Mouse (Mus musculus) adrenal gland, postnatal 25 days (tissue): ENCODE measurements around the gene Vmn1r61. TPM values are rescaled to one million over a fixed set of nuclear protein-coding genes. Genes with fewer than 3 reads are reported as not detected.

Source experiments
- DNase-seq: peaks from one replicate; pipeline ENCODE4 v3.0.0; 2021; ENCODE audit warnings: mixed read lengths
- long read RNA-seq: library from polyadenylated mRNA; stranded (forward); transcript quantifications from one replicate; pipeline ENCODE4 v2.0.0, GENCODE M21; 2021
- total RNA-seq: library from RNA; stranded (reverse); gene quantifications from 2 replicates; pipeline ENCODE4 v1.2.3, GENCODE M21; 2021

Gene Vmn1r61
- total RNA-seq = not detected in 2 replicates
- long read RNA-seq = 0 reads

DNA sequence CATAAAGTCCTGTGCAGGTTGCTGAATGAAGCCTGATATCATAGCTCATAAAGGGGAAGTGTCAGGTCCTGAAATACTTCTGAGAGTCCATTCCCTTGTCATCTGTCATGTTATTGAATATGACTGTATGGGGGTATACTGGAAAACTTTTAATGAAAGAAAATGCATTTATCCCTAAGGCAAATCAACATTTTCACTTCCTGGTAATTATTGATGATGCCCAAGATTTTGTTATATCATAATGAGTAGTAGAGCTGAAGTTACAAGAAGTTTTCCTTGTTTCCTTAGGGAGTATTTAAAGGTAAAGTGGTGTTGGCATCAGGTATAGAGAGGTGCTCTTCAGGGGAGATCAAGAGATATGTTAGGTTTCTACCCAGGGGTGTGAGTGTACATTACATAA, at the start of gene Vmn1r61:
TSS of gene Vmn1r61 (minus strand) at position 101 of the 400 bp plus-strand sequence.
- DNase-seq = no peak

Other genes starting within 250 kb of the Vmn1r61 start
- gene Vmn1r58, start 199.9 kb downstream of the Vmn1r61 start, total RNA-seq = not detected in 2 replicates
- not detected in 2 replicates for gene Vmn1r59, start 156.5 kb downstream of the Vmn1r61 start, total RNA-seq
- gene Vmn2r28, start 119.3 kb downstream of the Vmn1r61 start, total RNA-seq = not detected in 2 replicates
- not detected in 2 replicates for gene Vmn1r60, start 66.0 kb downstream of the Vmn1r61 start, total RNA-seq
- gene Vmn1r62, start 60.3 kb upstream of the Vmn1r61 start, total RNA-seq = not detected in 2 replicates
- not detected in 2 replicates for gene Vmn1r63, start 192.2 kb upstream of the Vmn1r61 start, total RNA-seq